Mouse (Mus musculus) hindbrain, embryonic 12.5 days (tissue): ENCODE measurements at regions not wholly inside any gene's neighbourhood (a gene's known extent, or its start where the extent isn't known, plus 50 kb on each side); places are given as distances from the start of the nearest gene placed in this dataset.

Source experiments
- ATAC-seq: fragments of 200-750 bp; cut with Nextera tagmentation; 2 replicates; pipeline ENCODE4 v1.8.0; 2017; ENCODE audit warnings: moderate TSS enrichment; ENCODE audit not compliant: low FRiP score
- H3K27ac ChIP-seq: fragments of 300-500 bp; sonication (generic); 2 replicates; pipeline ENCODE4 v1.5.1; 2016; ENCODE audit warnings: mild to moderate bottlenecking
- H3K27me3 ChIP-seq: fragments of 300-500 bp; sonication (generic); 2 replicates; pipeline ENCODE4 v1.6.1; 2016; ENCODE audit warnings: mild to moderate bottlenecking
- H3K36me3 ChIP-seq: fragments of 300-500 bp; sonication (generic); 2 replicates; pipeline ENCODE4 v1.6.1; 2016; ENCODE audit warnings: mild to moderate bottlenecking
- H3K4me1 ChIP-seq: fragments of 300-500 bp; sonication (generic); 2 replicates; pipeline ENCODE4 v1.6.1; 2016
- H3K4me2 ChIP-seq: fragments of 300-500 bp; sonication (generic); replicated peaks from 2 replicates; pipeline ENCODE4 v1.6.1; 2016; ENCODE audit warnings: mild to moderate bottlenecking
- H3K4me3 ChIP-seq: fragments of 300-500 bp; sonication (generic); 2 replicates; pipeline ENCODE4 v1.5.1; 2016; ENCODE audit warnings: mild to moderate bottlenecking
- H3K9ac ChIP-seq: fragments of 300-500 bp; sonication (generic); 2 replicates; pipeline ENCODE4 v1.6.1; 2016; ENCODE audit warnings: mild to moderate bottlenecking, moderate library complexity
- H3K9me3 ChIP-seq: fragments of 300-500 bp; sonication (generic); replicated peaks from 2 replicates; pipeline ENCODE4 v1.6.1; 2016; ENCODE audit warnings: mild to moderate bottlenecking
- WGBS: fragments of 180-500 bp; shearing (Covaris S2); methylation state at CpG from one replicate; pipeline ENCODE4 v1.1.7; 2016; 5-methylcytosine and 5-hydroxymethylcytosine counted together

- no peaks in the 10 kb centered on the region for H3K27me3 ChIP-seq
- no peak overlapping the region for H3K4me2 ChIP-seq
- peaks cover 16% of the 10 kb centered on the region for H3K4me1 ChIP-seq
- H3K9ac ChIP-seq: no peak overlapping the region
- no peaks in the 10 kb centered on the region for H3K9me3 ChIP-seq
- H3K4me3 ChIP-seq: no peak overlapping the region
- H3K27ac ChIP-seq: 0 out of 2 replicates have a peak overlapping the region, but pooled peaks have one; percentile 62
- no peaks in the 10 kb centered on the region for H3K36me3 ChIP-seq
- ATAC-seq: no peak
- WGBS: 82% methylated on average over 4 of the region's 4 CpGs
These were observed 400.1 kb downstream of the Ttll7 start for GRCm38 (mm10) chr3:147252226-147252788.

- no peak overlapping the region for H3K9ac ChIP-seq
- H3K4me2 ChIP-seq: no peak overlapping the region
- 0 out of 2 replicates have a peak overlapping the region, but pooled peaks have one; percentile 62 for H3K27ac ChIP-seq
- no peak for ATAC-seq
- 72% methylated on average over 6 of the region's 6 CpGs for WGBS
- H3K27me3 ChIP-seq: no peaks in the 10 kb centered on the region
- H3K9me3 ChIP-seq: no peaks in the 10 kb centered on the region
- no peak overlapping the region for H3K4me3 ChIP-seq
- no peaks in the 10 kb centered on the region for H3K36me3 ChIP-seq
- peaks cover 16% of the 10 kb centered on the region for H3K4me1 ChIP-seq
These were observed 400.6 kb downstream of the Ttll7 start for GRCm38 (mm10) chr3:147252812-147253211.

- Histone ChIP-seq H3K4me2 (no peak overlapping the region), H3K4me3 (no peak overlapping the region), H3K4me1 (peaks cover 16% of the 10 kb centered on the region), H3K27me3 (no peaks in the 10 kb centered on the region), H3K9me3 (no peaks in the 10 kb centered on the region), H3K36me3 (no peaks in the 10 kb centered on the region), H3K27ac (0 out of 2 replicates have a peak overlapping the region, but pooled peaks have one; percentile 17), H3K9ac (no peak overlapping the region)
- WGBS: 41% methylated on average over 5 of the region's 5 CpGs
- ATAC-seq: peak; percentile 66; the same call in 1 of the 2 replicates
These were observed 402.3 kb downstream of the Ttll7 start for GRCm38 (mm10) chr3:147254454-147254853.

- Histone ChIP-seq H3K4me3 (no peak overlapping the region), H3K4me1 (no peaks in the 10 kb centered on the region), H3K27ac (no peak overlapping the region), H3K9ac (no peak overlapping the region), H3K36me3 (no peaks in the 10 kb centered on the region), H3K4me2 (no peak overlapping the region), H3K9me3 (no peaks in the 10 kb centered on the region), H3K27me3 (no peaks in the 10 kb centered on the region)
- 89% methylated on average over 10 of the region's 10 CpGs for WGBS
- no peak for ATAC-seq
These were observed 408.9 kb downstream of the Ttll7 start for GRCm38 (mm10) chr3:147260958-147261595.

GRCm38 (mm10) chr3:147266556-147266955 is 414.4 kb downstream of the Ttll7 start:
- Histone ChIP-seq H3K27me3 (no peaks in the 10 kb centered on the region), H3K9me3 (no peaks in the 10 kb centered on the region), H3K4me2 (no peak overlapping the region), H3K27ac (no peak overlapping the region), H3K4me3 (no peak overlapping the region), H3K36me3 (no peaks in the 10 kb centered on the region), H3K4me1 (no peaks in the 10 kb centered on the region), H3K9ac (no peak overlapping the region)
- 73% methylated on average over 5 of the region's 5 CpGs for WGBS
- no peak for ATAC-seq

- Histone ChIP-seq H3K27me3 (no peaks in the 10 kb centered on the region), H3K9ac (no peak overlapping the region), H3K27ac (no peak overlapping the region), H3K4me1 (no peaks in the 10 kb centered on the region), H3K4me3 (no peak overlapping the region), H3K4me2 (no peak overlapping the region), H3K36me3 (no peaks in the 10 kb centered on the region), H3K9me3 (no peaks in the 10 kb centered on the region)
- ATAC-seq: no peak
- 61% methylated on average over 3 of the region's 3 CpGs for WGBS
These were observed 421.3 kb downstream of the Ttll7 start for GRCm38 (mm10) chr3:147273446-147273845.

- H3K36me3 ChIP-seq: no peaks in the 10 kb centered on the region
- H3K4me1 ChIP-seq: no peaks in the 10 kb centered on the region
- no peak overlapping the region for H3K4me3 ChIP-seq
- H3K9me3 ChIP-seq: no peaks in the 10 kb centered on the region
- H3K27ac ChIP-seq: no peak overlapping the region
- H3K27me3 ChIP-seq: no peaks in the 10 kb centered on the region
- no peak for ATAC-seq
- no peak overlapping the region for H3K9ac ChIP-seq
- H3K4me2 ChIP-seq: no peak overlapping the region
These were observed 426.4 kb downstream of the Ttll7 start for GRCm38 (mm10) chr3:147278602-147279001.

GRCm38 (mm10) chr3:147283724-147284123 is 431.6 kb downstream of the Ttll7 start:
- WGBS: 89% methylated on average over 9 of the region's 9 CpGs
- H3K4me1 ChIP-seq: no peaks in the 10 kb centered on the region
- H3K27ac ChIP-seq: no peak overlapping the region
- H3K9me3 ChIP-seq: no peaks in the 10 kb centered on the region
- no peaks in the 10 kb centered on the region for H3K27me3 ChIP-seq
- H3K36me3 ChIP-seq: no peaks in the 10 kb centered on the region
- no peak overlapping the region for H3K9ac ChIP-seq
- no peak overlapping the region for H3K4me2 ChIP-seq
- no peak overlapping the region for H3K4me3 ChIP-seq
- no peak for ATAC-seq

GRCm38 (mm10) chr3:147284357-147284756 is 432.2 kb downstream of the Ttll7 start:
- H3K9me3 ChIP-seq: no peaks in the 10 kb centered on the region
- 89% methylated on average over 4 of the region's 4 CpGs for WGBS
- no peak overlapping the region for H3K27ac ChIP-seq
- no peak for ATAC-seq
- no peaks in the 10 kb centered on the region for H3K27me3 ChIP-seq
- H3K36me3 ChIP-seq: no peaks in the 10 kb centered on the region
- no peak overlapping the region for H3K4me2 ChIP-seq
- H3K4me3 ChIP-seq: no peak overlapping the region
- no peaks in the 10 kb centered on the region for H3K4me1 ChIP-seq
- H3K9ac ChIP-seq: no peak overlapping the region

GRCm38 (mm10) chr3:147285496-147285895 is 433.3 kb downstream of the Ttll7 start:
- Histone ChIP-seq H3K36me3 (no peaks in the 10 kb centered on the region), H3K27me3 (no peaks in the 10 kb centered on the region), H3K27ac (no peak overlapping the region), H3K9me3 (no peaks in the 10 kb centered on the region), H3K4me1 (no peaks in the 10 kb centered on the region), H3K4me3 (no peak overlapping the region), H3K4me2 (no peak overlapping the region), H3K9ac (no peak overlapping the region)
- no peak for ATAC-seq
- WGBS: 65% methylated on average over 5 of the region's 5 CpGs

GRCm38 (mm10) chr3:147287503-147287902 is 435.3 kb downstream of the Ttll7 start:
- Histone ChIP-seq H3K27ac (no peak overlapping the region), H3K27me3 (no peaks in the 10 kb centered on the region), H3K4me3 (no peak overlapping the region), H3K36me3 (no peaks in the 10 kb centered on the region), H3K9me3 (no peaks in the 10 kb centered on the region), H3K4me1 (no peaks in the 10 kb centered on the region), H3K4me2 (no peak overlapping the region), H3K9ac (no peak overlapping the region)
- WGBS: 68% methylated on average over 8 of the region's 8 CpGs
- ATAC-seq: no peak

GRCm38 (mm10) chr3:147291696-147292327 is 439.6 kb downstream of the Ttll7 start:
- no peak for ATAC-seq
- H3K4me1 ChIP-seq: no peaks in the 10 kb centered on the region
- H3K27me3 ChIP-seq: peaks cover 4% of the 10 kb centered on the region; the same call in 1 of the 2 replicates
- H3K36me3 ChIP-seq: no peaks in the 10 kb centered on the region
- no peak overlapping the region for H3K4me3 ChIP-seq
- H3K4me2 ChIP-seq: no peak overlapping the region
- no peak overlapping the region for H3K9ac ChIP-seq
- WGBS: 90% methylated on average over 10 of the region's 10 CpGs
- H3K9me3 ChIP-seq: no peaks in the 10 kb centered on the region
- H3K27ac ChIP-seq: no peak overlapping the region

- Histone ChIP-seq H3K4me1 (peaks cover 6% of the 10 kb centered on the region; the same call in 1 of the 2 replicates), H3K4me3 (no peak overlapping the region), H3K4me2 (no peak overlapping the region), H3K27me3 (peaks cover 4% of the 10 kb centered on the region; the same call in 1 of the 2 replicates), H3K36me3 (no peaks in the 10 kb centered on the region), H3K27ac (no peak overlapping the region), H3K9ac (no peak overlapping the region), H3K9me3 (no peaks in the 10 kb centered on the region)
- ATAC-seq: no peak
- WGBS: 12% methylated on average over 9 of the region's 9 CpGs
These were observed 445.9 kb downstream of the Ttll7 start for GRCm38 (mm10) chr3:147298065-147298464.
